Mouse (Mus musculus) B cell, adult 2 months (primary cell): ENCODE data around the gene Hoxd4.

Source experiments
- DNase-seq, 2 experiments: peaks; one replicate each; pipeline ENCODE4 v3.0.0; 2022

Gene Hoxd4

DNA sequence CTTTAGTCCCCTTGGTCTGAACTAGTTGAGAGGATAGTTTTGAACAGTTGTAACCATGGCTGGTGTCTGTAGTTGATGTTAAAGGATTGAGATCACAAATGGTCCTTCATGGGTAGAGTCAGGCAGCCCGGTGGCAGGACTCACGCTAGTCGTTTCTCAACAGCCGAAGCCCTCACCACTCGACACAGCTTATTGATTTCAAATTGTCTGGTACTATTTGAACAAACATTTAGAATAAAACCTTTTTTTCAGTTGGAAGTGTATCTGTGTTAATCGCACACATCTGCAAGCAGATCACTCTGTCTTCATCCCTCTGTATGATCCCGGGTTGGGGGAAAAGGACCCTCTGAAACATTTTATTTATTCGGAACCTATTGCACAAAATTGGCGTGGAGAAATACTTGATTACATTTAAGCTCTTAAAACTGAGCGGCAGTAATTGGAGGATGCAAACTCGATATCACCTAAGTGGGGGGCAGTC lies 36.0 kb downstream of the Hoxd4 start:
- no peak for DNase-seq

DNA sequence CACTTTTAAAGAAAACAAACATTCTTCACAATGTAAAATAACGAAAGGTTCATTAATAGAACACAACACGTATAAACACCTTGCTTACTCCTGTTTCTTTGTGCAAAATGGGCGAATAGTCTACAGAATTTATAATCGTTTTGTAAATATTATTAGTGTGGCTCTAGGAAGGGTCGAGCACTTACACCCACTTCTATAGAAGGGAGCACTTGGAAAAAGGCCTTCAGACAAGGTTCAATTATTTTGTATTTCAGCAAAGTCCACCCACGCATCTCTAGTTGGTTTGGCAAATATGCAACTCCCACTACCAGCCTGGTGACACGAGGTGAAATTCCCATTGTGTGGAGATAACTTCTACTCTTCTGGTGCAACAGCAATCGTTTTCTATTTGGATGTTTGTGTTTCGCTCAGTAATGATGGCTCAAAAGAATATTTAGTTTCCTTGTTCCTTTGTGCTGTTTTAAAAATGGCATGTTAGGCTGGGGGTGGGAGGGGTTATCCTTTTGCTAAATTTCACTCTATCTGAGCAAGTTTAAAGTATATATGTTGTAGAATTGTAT lies 36.8 kb downstream of the Hoxd4 start:
- no peak for DNase-seq

DNA sequence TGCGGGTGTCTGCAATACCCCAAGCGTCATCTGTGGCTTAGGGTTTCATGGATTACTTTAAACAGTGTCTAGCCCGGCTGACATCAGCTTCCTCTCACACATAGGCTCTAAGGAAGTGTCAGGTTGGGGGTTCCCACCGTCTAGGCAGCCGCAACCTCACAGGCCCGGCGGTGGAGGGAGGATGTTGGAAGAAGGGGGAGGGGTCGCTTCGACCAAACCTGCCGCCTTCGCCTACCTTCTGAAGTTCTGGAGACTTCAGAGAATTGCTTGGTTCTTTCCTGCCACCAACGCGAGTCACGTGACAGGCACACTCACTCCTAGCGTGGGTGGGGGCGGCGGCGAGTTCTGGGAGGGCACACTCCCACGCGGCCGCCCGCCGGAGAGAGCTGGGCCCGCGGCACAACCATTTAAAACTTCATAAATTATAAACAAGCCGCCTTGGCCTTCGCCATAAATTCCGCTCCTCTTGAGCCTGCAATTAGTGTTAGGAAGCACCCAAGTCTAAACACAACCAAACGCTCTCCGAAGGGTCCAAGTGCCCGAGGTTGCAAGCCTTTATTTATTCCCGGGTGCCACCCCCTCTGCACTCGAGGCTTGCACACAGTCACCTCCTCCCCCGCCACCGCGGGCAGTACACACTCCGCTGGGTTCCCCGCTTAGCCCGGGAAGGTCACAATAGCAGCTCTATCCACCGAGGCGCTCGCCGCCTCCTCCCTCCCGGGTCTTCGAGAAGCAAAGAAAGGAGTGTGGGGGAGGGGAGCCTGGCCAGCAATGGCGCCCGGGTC lies 37.8 kb downstream of the Hoxd4 start:
- DNase-seq = no peak

- no peak for DNase-seq
Measured at GRCm38 (mm10) chr2:74750731-74751250, 39.1 kb downstream of the Hoxd4 start.

GRCm38 (mm10) chr2:74751861-74752260 lies 40.1 kb downstream of the Hoxd4 start:
- no peak for DNase-seq

- no peak for DNase-seq
Measured at GRCm38 (mm10) chr2:74752431-74753174, 40.9 kb downstream of the Hoxd4 start.

GRCm38 (mm10) chr2:74753175-74753523 lies 41.4 kb downstream of the Hoxd4 start:
- no peak for DNase-seq

GRCm38 (mm10) chr2:74753711-74754110 lies 42.0 kb downstream of the Hoxd4 start:
- no peak for DNase-seq

DNA sequence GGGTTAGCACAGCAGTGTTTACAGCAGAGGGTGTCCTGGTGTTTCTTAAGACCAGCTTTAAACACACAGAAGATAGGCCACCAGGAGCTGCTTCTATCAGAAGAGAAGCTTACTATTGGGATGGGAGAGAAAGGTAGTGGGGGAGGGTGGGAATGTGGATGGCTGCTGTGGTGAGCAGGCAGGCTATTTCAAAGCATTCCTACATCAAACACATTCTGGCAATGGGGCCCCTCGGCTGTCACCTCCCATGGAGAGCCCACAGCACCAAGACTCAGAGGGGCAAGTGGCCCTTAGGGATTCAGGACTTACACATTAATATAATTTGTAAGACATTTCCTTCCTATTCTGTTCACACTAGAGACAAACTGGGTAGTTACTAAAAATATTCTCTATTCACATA lies 48.4 kb downstream of the Hoxd4 start:
- no peak for DNase-seq

- DNase-seq = no peak
Measured at GRCm38 (mm10) chr2:74761941-74762340, 50.2 kb downstream of the Hoxd4 start.

- DNase-seq = no peak
Measured at GRCm38 (mm10) chr2:74762522-74763244, 51.0 kb downstream of the Hoxd4 start, which contains the start of gene Hoxd1. Gene Hoxd1, plus strand, starts transcription at chr2:74762980.

GRCm38 (mm10) chr2:74763245-74763735 lies 51.6 kb downstream of the Hoxd4 start:
- no peak for DNase-seq

DNA sequence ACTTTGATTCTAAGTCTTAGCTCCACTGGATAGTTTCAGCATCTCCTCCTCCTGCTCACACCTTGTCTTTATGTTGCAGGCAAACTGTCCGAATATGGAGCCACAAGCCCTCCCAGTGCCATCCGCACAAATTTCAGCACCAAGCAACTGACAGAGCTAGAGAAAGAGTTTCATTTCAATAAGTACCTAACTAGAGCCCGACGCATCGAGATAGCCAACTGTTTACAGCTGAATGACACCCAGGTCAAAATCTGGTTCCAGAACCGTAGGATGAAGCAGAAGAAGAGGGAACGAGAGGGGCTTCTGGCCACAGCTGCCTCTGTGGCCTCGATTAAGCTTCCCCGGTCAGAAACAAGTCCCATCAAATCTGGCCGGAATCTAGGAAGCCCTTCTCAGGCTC lies 52.2 kb downstream of the Hoxd4 start:
- DNase-seq = no peak

- no peak for DNase-seq
Measured at GRCm38 (mm10) chr2:74774359-74774758, 62.6 kb downstream of the Hoxd4 start.

DNA sequence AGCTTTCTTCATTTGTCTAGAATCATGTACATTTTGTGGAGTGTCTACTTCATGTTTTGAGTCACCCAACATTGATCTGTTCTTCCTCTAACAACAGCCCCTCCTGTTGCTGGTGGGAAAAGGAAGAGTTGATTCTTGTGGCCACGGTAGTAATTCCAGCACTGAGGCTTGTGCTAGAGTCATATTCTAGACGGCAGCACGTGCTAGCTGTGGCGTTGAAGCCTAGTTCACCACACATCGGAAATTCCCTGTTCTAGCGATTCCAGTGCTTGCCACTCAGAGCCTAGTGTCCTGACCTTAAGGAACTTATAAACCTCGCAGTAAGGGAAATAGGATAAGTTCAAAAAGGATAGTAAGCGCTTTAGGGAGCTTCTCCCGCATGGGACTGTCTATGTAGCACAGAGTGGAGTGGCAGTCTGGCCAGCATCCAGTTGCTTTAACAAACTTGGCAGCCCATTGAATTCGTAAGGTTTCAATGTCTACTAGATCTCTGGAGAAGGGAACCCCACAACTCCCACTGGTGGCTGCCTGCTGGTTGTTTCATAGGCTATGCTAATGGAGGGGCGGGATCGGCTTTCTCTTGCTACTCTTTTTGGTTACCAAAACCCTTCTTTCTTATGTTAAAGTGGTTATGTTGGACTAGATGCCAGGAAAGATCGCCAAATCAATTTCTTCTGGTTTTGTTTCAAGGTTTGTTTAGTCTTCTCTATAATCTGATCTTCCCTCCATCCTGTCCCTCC lies 66.0 kb downstream of the Hoxd4 start:
- DNase-seq = no peak
